Mouse (Mus musculus): Measurements from ENCODE around the gene Runx2.

The Runx2 gene

GRCm38 (mm10) chr17:44538921-44539320, 275.7 kb downstream of the Runx2 start:
- DNase-seq (ENCODE audit: low read depth, low spot score): peak; percentile 42

GRCm38 (mm10) chr17:44530000-44530399, 284.6 kb downstream of the Runx2 start:
- DNase-seq (ENCODE audit: low read depth, low spot score): no peak

GRCm38 (mm10) chr17:44528617-44529016, 286.0 kb downstream of the Runx2 start:
- DNase-seq (ENCODE audit: low read depth, low spot score): no peak

- no peak for DNase-seq (ENCODE audit: low read depth, low spot score)
These were observed 290.5 kb downstream of the Runx2 start for GRCm38 (mm10) chr17:44524146-44524545.

GRCm38 (mm10) chr17:44522906-44523305, 291.7 kb downstream of the Runx2 start:
- peak; percentile 26 for DNase-seq (ENCODE audit: low read depth, low spot score)

GRCm38 (mm10) chr17:44520122-44521075, 294.2 kb downstream of the Runx2 start:
- DNase-seq (ENCODE audit: low read depth, low spot score): no peak

GRCm38 (mm10) chr17:44519356-44519755, 295.2 kb downstream of the Runx2 start:
- no peak for DNase-seq (ENCODE audit: low read depth, low spot score)

GRCm38 (mm10) chr17:44518156-44518555, 296.4 kb downstream of the Runx2 start:
- no peak for DNase-seq (ENCODE audit: low read depth, low spot score)

- DNase-seq (ENCODE audit: low read depth, low spot score): peak; percentile 12
These were observed 306.3 kb downstream of the Runx2 start for GRCm38 (mm10) chr17:44508198-44508715.

- no peak for DNase-seq (ENCODE audit: low read depth, low spot score)
These were observed 306.9 kb downstream of the Runx2 start for GRCm38 (mm10) chr17:44507741-44508140.

- DNase-seq (ENCODE audit: low read depth, low spot score): peak; percentile 66
These were observed 308.1 kb downstream of the Runx2 start for GRCm38 (mm10) chr17:44506524-44506923.

- DNase-seq (ENCODE audit: low read depth, low spot score): no peak
These were observed 309.7 kb downstream of the Runx2 start for GRCm38 (mm10) chr17:44504794-44505317.

GRCm38 (mm10) chr17:44502176-44502575, 312.4 kb downstream of the Runx2 start:
- no peak for DNase-seq (ENCODE audit: low read depth, low spot score)

- no peak for DNase-seq (ENCODE audit: low read depth, low spot score)
These were observed 314.2 kb downstream of the Runx2 start for GRCm38 (mm10) chr17:44500306-44500899.

GRCm38 (mm10) chr17:44490164-44490794, 324.3 kb downstream of the Runx2 start:
- DNase-seq (ENCODE audit: low read depth, low spot score): peak; percentile 26

GRCm38 (mm10) chr17:44489346-44489745, 325.3 kb downstream of the Runx2 start:
- DNase-seq (ENCODE audit: low read depth, low spot score): no peak

- DNase-seq (ENCODE audit: low read depth, low spot score): no peak
These were observed 326.9 kb downstream of the Runx2 start for GRCm38 (mm10) chr17:44487514-44488244.

- DNase-seq (ENCODE audit: low read depth, low spot score): no peak
These were observed 329.3 kb downstream of the Runx2 start for GRCm38 (mm10) chr17:44485337-44485736.

- no peak for DNase-seq (ENCODE audit: low read depth, low spot score)
These were observed 334.7 kb downstream of the Runx2 start for GRCm38 (mm10) chr17:44479918-44480317.

GRCm38 (mm10) chr17:44479491-44479890, 335.1 kb downstream of the Runx2 start:
- no peak for DNase-seq (ENCODE audit: low read depth, low spot score)

GRCm38 (mm10) chr17:44475910-44476309, 338.7 kb downstream of the Runx2 start:
- no peak for DNase-seq (ENCODE audit: low read depth, low spot score)
